Mouse (Mus musculus) heart, embryonic 11.5 days (tissue): Measurements from ENCODE around the gene Egln2. TPM values are rescaled to one million over a fixed set of nuclear protein-coding genes. Genes with fewer than 3 reads are reported as not detected.

Experiments
- ATAC-seq: fragments of 200-750 bp; cut with Nextera tagmentation; replicated peaks from 2 replicates; pipeline ENCODE4 v1.8.0; 2017; ENCODE audit warnings: moderate library complexity; ENCODE audit not compliant: insufficient number of reproducible peaks, low FRiP score, low TSS enrichment
- H3K27ac ChIP-seq: fragments of 300-500 bp; sonication (generic); 2 replicates; pipeline ENCODE4 v1.5.1; 2014; ENCODE audit warnings: mild to moderate bottlenecking, low read depth, low read length
- H3K27me3 ChIP-seq: fragments of 300-500 bp; sonication (generic); 2 replicates; pipeline ENCODE4 v1.6.1; 2014; ENCODE audit warnings: mild to moderate bottlenecking, low read length, mixed read lengths; ENCODE audit not compliant: control insufficient read depth, insufficient read depth
- H3K36me3 ChIP-seq: fragments of 300-500 bp; sonication (generic); 2 replicates; pipeline ENCODE4 v1.6.1; 2014; ENCODE audit warnings: mild to moderate bottlenecking, low read length, moderate library complexity, mixed read lengths; ENCODE audit not compliant: control insufficient read depth, insufficient read depth
- H3K4me1 ChIP-seq: fragments of 300-500 bp; sonication (generic); 2 replicates; pipeline ENCODE4 v1.6.1; 2014; ENCODE audit warnings: low read length; ENCODE audit not compliant: control insufficient read depth, insufficient read depth
- H3K4me2 ChIP-seq: fragments of 300-500 bp; sonication (generic); 2 replicates; pipeline ENCODE4 v1.6.1; 2014; ENCODE audit warnings: mild to moderate bottlenecking, moderate library complexity
- H3K4me3 ChIP-seq: fragments of 300-500 bp; sonication (generic); 2 replicates; pipeline ENCODE4 v1.5.1; 2014; ENCODE audit warnings: low read depth, low read length
- H3K9ac ChIP-seq: fragments of 300-500 bp; sonication (generic); 2 replicates; pipeline ENCODE4 v1.6.1; 2014; ENCODE audit warnings: mild to moderate bottlenecking, low read depth, low read length, moderate library complexity
- H3K9me3 ChIP-seq: fragments of 300-500 bp; sonication (generic); replicated peaks from 2 replicates; pipeline ENCODE4 v1.6.1; 2016; ENCODE audit warnings: low read length; ENCODE audit not compliant: control insufficient read depth
- WGBS: fragments of 180-500 bp; shearing (Covaris S2); extraction: QIAGEN DNeasy Blood & Tissue Kit; methylation state at CpG from one replicate; pipeline ENCODE4 v1.1.7; 2014; ENCODE audit not compliant: insufficient replicate concordance; 5-methylcytosine and 5-hydroxymethylcytosine counted together
- polyA plus RNA-seq: library from polyadenylated mRNA; unstranded; fragments of >200 nt; fragmentation: Nextera tagmentation; extraction: Ambion mirVana; gene quantifications from 2 replicates; pipeline ENCODE4 v1.2.1, GENCODE M21; 2014

Egln2 gene
- polyA plus RNA-seq, 1 experiment from 2014 or later, result 27.4 TPM

DNA sequence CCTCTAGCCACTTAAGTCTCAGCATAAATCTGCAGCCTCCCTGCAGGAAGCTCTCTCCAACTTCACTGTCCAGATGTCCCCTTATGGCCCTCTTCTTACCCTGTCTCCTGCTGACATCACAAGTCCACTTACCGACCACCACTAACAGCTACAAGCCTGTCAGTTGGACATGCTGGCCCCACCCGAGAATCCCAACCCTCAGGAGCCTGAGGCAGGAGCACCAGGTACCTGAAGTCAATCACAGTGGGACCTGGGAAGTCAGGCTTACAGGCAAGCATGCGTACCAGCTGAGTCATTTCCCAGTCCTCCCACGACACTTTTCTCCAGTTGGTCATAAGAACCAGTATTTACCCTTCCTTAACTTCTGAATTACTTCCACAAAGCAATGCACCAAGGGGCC lies 27.1 kb upstream of the Egln2 start:
- no peak overlapping the region for H3K9ac ChIP-seq
- no peak for ATAC-seq

DNA sequence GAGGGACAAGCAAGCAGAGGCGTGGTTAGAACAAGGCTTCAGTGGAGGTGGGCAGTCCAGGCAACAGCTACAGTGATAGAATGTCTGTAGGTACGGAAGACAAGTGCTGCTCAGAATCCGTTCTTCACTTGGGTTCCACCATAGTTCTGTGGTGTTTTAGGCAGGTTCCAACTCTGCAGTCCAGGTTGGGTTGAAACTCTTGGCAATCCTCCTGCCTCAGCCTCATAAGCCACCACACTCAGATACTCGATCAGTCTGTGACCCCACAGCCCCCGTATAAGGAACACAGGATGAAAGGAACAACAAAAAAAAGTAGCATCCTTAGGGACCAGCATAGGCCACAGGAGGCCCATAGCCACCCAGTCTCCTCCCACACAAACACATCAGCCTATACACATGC lies 25.8 kb upstream of the Egln2 start:
- H3K36me3 ChIP-seq, result peaks cover 57% of the 10 kb centered on the region
- H3K9me3 ChIP-seq, result no peaks in the 10 kb centered on the region
- no peak for ATAC-seq
- 97% methylated on average over 5 of the region's 5 CpGs for WGBS
- no peak overlapping the region for H3K27ac ChIP-seq
- no peaks in the 10 kb centered on the region for H3K27me3 ChIP-seq
- no peak overlapping the region for H3K9ac ChIP-seq
- H3K4me3 ChIP-seq, result no peak overlapping the region
- H3K4me2 ChIP-seq, result no peak overlapping the region
- peaks cover 8% of the 10 kb centered on the region for H3K4me1 ChIP-seq

More for the DNA sequence above, 27.1 kb upstream of the Egln2 start:
- H3K27me3 ChIP-seq, result no peaks in the 10 kb centered on the region
- H3K36me3 ChIP-seq, result peaks cover 45% of the 10 kb centered on the region
- no peak overlapping the region; the same call in 1 of the 2 replicates for H3K4me2 ChIP-seq
- H3K27ac ChIP-seq, result no peak overlapping the region
- WGBS, result 80% methylated on average over 4 of the region's 4 CpGs
- no peak overlapping the region for H3K4me3 ChIP-seq
- no peaks in the 10 kb centered on the region for H3K9me3 ChIP-seq
- H3K4me1 ChIP-seq, result peaks cover 8% of the 10 kb centered on the region

DNA sequence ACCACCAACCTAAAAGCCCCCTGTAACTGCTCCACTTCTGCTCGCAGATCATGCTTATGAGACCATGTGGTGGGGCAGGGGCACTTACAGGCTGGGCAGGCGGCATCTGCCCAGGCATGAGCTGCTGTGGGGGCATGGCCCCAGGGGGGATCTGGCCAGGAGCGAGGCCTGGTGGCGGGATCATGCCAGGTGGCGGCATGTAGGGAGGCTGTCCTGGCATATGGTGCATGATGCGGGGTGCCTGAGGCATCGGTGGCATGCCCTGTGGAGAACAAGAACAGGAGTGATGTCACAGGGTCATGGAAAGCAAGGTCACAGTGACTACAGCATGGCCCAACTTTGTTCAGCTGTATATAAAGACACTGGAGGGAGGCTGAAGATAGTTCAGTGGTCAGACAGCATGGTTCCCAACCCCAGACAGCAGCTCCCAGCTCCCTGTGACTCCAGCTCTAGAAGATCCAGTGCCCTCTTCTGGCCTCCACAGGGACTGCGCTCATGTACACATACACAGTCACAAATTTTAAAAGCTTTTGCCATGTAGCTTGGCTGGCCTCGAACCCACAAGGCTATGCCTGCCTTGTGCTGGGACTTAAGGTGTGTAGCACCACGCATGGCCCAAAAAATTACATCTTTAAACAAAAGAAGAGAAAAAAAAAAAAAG lies 22.8 kb upstream of the Egln2 start:
- Histone ChIP-seq H3K27me3 (no peaks in the 10 kb centered on the region), H3K4me1 (peaks cover 4% of the 10 kb centered on the region; the same call in 1 of the 2 replicates), H3K9me3 (0 out of 2 replicates have a peak, but pooled peaks cover 3% of the 10 kb centered on the region), H3K4me3 (no peak overlapping the region), H3K4me2 (no peak overlapping the region), H3K27ac (no peak overlapping the region), H3K36me3 (peaks cover 80% of the 10 kb centered on the region), H3K9ac (no peak overlapping the region)
- ATAC-seq, result no peak
- WGBS, result 96% methylated on average over 10 of the region's 10 CpGs

DNA sequence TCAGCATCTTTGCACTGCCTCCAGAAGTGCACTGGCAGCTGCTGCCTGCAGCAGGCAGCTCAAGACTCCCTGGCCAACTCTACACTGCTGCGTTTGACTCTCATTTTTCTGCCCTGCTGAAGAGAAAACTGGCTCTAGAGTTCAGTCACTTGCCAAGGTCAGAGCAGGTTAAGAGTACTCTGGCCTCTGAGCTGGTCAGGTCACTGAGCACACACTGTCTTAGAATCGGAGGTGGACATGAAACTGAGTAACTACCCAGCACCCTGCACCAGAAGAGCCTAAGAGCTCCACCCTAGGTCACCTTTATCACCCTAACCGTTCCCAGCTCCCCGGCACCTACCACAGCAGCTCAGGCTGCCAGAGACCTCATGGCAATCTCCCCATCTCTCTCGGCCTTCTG lies 19.4 kb upstream of the Egln2 start:
- ATAC-seq, result no peak
- 0 out of 2 replicates have a peak, but pooled peaks cover 3% of the 10 kb centered on the region for H3K9me3 ChIP-seq
- H3K4me1 ChIP-seq, result no peaks in the 10 kb centered on the region
- H3K27ac ChIP-seq, result no peak overlapping the region
- no peak overlapping the region for H3K4me2 ChIP-seq
- peaks cover 58% of the 10 kb centered on the region for H3K36me3 ChIP-seq
- H3K9ac ChIP-seq, result no peak overlapping the region
- no peaks in the 10 kb centered on the region for H3K27me3 ChIP-seq
- H3K4me3 ChIP-seq, result no peak overlapping the region
- 88% methylated on average over 5 of the region's 5 CpGs for WGBS

DNA sequence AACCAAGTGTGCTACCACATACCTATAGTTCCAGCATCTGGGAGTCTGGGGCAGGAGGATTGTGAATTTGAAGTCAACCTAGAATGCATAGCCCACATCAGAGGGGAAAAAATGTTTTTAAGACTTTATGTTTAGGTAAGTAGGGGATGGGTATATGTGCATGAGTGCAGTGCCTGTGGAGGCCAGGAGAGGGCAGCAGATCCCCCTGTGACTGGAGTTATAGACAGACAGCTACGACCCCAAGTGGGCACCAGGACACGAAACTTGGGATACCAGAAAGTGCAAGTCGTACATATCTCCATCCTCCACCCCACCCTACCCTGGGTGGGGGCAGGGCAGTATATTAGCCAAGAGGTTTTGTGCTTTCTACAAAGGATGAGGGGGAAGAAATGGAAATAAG lies 18.4 kb upstream of the Egln2 start:
- Histone ChIP-seq H3K36me3 (peaks cover 49% of the 10 kb centered on the region), H3K27ac (no peak overlapping the region)
- 68% methylated on average over 3 of the region's 3 CpGs for WGBS

DNA sequence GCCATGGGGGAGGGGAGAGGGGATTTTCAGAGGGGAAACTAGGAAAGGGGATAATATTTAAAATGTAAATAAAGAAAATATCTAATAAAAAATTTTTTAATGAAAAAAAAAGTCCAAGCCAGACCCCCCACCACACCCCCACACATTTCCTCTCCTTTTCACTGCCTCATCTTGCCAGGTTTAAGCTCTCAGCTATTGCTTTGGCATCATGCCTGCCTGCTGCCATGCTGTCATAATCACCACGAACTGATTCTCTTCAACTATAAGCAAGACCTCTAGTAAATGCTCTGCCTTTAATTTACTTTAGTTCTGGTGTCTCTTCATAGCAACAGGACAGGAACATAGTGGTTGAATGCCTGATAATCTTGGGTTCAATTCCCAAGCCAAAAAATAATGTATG lies 15.9 kb upstream of the Egln2 start:
- Histone ChIP-seq H3K9ac (no peak overlapping the region), H3K4me2 (no peak overlapping the region), H3K4me3 (no peak overlapping the region), H3K27ac (no peak overlapping the region), H3K9me3 (0 out of 2 replicates have a peak, but pooled peaks cover 3% of the 10 kb centered on the region), H3K36me3 (peaks cover 26% of the 10 kb centered on the region), H3K27me3 (no peaks in the 10 kb centered on the region), H3K4me1 (peaks cover 5% of the 10 kb centered on the region; the same call in 1 of the 2 replicates)
- 93% methylated on average over 1 of the region's 1 CpGs for WGBS
- ATAC-seq, result no peak

More for the DNA sequence above, 18.4 kb upstream of the Egln2 start:
- Histone ChIP-seq H3K4me3 (no peak overlapping the region), H3K4me2 (no peak overlapping the region), H3K9me3 (0 out of 2 replicates have a peak, but pooled peaks cover 3% of the 10 kb centered on the region), H3K27me3 (no peaks in the 10 kb centered on the region), H3K4me1 (no peaks in the 10 kb centered on the region), H3K9ac (no peak overlapping the region)
- ATAC-seq, result no peak

DNA sequence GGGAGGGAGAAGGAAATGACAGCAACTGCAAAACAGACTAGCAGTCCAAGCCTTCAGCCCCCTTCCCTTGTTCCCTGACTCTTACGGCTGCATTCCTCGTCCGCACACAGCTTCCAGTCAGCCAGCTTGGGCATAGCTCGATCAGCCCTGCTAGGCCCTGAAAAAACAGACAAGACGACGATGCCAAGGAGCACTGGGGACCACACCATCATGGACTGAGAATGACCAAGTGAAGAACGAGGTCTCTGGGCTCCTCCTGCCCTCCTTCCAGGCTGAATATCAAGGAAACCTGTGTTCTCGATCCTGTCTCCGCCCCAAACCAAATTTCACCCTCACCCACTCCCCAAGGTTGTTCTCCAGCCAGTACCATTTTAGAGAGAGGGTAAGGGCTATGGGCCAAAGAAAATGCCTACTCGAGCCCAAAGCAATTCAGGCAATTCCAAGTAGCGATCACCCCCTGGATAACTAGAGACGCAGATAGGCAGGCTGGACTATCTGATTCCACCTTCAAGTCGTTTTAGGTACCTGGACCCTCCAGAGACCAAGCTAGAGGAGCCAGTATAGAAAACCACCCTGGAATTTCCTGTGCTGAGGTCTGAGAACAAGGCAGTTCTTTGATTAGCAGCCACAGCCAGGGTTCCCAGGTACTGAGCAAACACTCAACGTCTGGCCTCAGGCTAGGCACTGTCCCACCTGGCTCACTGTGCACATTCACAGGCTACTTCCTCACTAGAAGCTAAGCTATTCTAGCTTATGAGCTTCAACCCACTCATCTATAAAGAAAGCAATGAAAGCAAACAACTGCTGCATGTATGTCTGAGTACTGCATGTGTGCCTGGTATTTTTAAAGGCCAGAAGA lies 14.5 kb upstream of the Egln2 start, which contains the start of the genes Gm21983 and Mia:
Gene Gm21983 (minus strand): TSS at position 250 of the 859 bp plus-strand sequence.
Gene Mia (minus strand): TSS at position 321 of the 859 bp plus-strand sequence.
- H3K27me3 ChIP-seq, result no peaks in the 10 kb centered on the region
- no peak within 1 kb of the TSS for H3K4me3 ChIP-seq
- H3K9ac ChIP-seq, result no peak within 1 kb of the TSS
- H3K4me2 ChIP-seq, result no peak within 1 kb of the TSS
- H3K9me3 ChIP-seq, result 0 out of 2 replicates have a peak, but pooled peaks cover 3% of the 10 kb centered on the region
- peaks cover 5% of the 10 kb centered on the region; the same call in 1 of the 2 replicates for H3K4me1 ChIP-seq
- no peak within 1 kb of the TSS for H3K27ac ChIP-seq
- H3K36me3 ChIP-seq, result peaks cover 17% of the 10 kb centered on the region
- ATAC-seq, result no peak
- WGBS, result 62% methylated on average over 14 of the region's 14 CpGs

DNA sequence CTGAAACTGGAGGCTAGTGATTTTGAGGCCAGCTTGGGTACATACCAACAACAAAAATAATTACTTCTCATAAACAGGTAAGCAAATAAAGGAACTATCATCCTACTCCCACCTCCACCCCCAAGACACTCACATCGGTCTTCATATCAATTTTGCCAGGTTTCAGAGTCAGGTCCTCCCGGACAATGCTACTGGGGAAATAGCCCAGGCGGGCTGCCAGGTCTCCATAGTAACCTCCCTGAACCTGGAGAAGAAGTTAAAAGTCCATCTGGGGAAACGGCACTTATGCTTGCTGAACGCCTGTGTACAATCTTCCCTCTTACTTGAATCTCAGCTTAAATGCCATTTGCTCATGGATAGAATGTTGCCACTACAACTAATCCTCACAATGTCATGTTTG lies 13.4 kb upstream of the Egln2 start:
- ATAC-seq, result no peak
- H3K4me2 ChIP-seq, result no peak overlapping the region
- no peaks in the 10 kb centered on the region for H3K27me3 ChIP-seq
- no peaks in the 10 kb centered on the region for H3K9me3 ChIP-seq
- H3K4me3 ChIP-seq, result no peak overlapping the region
- no peak overlapping the region for H3K9ac ChIP-seq
- 83% methylated on average over 5 of the region's 5 CpGs for WGBS
- H3K27ac ChIP-seq, result no peak overlapping the region
- H3K36me3 ChIP-seq, result peaks cover 7% of the 10 kb centered on the region
- peaks cover 5% of the 10 kb centered on the region; the same call in 1 of the 2 replicates for H3K4me1 ChIP-seq
